Mouse (Mus musculus) forebrain, embryonic 12.5 days (tissue): ENCODE results near the gene Slc10a1. TPM values are rescaled to one million over a fixed set of nuclear protein-coding genes. Genes with fewer than 3 reads are reported as not detected.
A peak's percentile ranks its signal among the peaks of the same experiment; 100 is the strongest.
"Not testable (repeated sequence)": the region's sequence is repeated elsewhere in the genome, so short reads cannot be mapped to it uniquely, and the experiment has no call there.

Experiments
- ATAC-seq: fragments of 200-750 bp; cut with Nextera tagmentation; 2 replicates; pipeline ENCODE4 v1.8.0; 2017; ENCODE audit warnings: moderate TSS enrichment; ENCODE audit not compliant: low FRiP score
- H3K27ac ChIP-seq: fragments of 300-500 bp; sonication (generic); 2 replicates; pipeline ENCODE4 v1.5.1; 2016; ENCODE audit warnings: mild to moderate bottlenecking
- H3K27me3 ChIP-seq: fragments of 300-500 bp; sonication (generic); 2 replicates; pipeline ENCODE4 v1.6.1; 2016; ENCODE audit warnings: mild to moderate bottlenecking
- H3K36me3 ChIP-seq: fragments of 300-500 bp; sonication (generic); replicated peaks from 2 replicates; pipeline ENCODE4 v1.6.1; 2016; ENCODE audit warnings: mild to moderate bottlenecking
- H3K4me1 ChIP-seq: fragments of 300-500 bp; sonication (generic); 2 replicates; pipeline ENCODE4 v1.6.1; 2016
- H3K4me2 ChIP-seq: fragments of 300-500 bp; sonication (generic); 2 replicates; pipeline ENCODE4 v1.6.1; 2016; ENCODE audit warnings: mild to moderate bottlenecking, moderate library complexity
- H3K4me3 ChIP-seq: fragments of 300-500 bp; sonication (generic); replicated peaks from 2 replicates; pipeline ENCODE4 v1.5.1; 2016; ENCODE audit warnings: mild to moderate bottlenecking
- H3K9ac ChIP-seq: fragments of 300-500 bp; sonication (generic); 2 replicates; pipeline ENCODE4 v1.6.1; 2016; ENCODE audit warnings: mild to moderate bottlenecking
- H3K9me3 ChIP-seq: fragments of 300-500 bp; sonication (generic); 2 replicates; pipeline ENCODE4 v1.6.1; 2016
- WGBS: fragments of 180-500 bp; shearing (Covaris S2); methylation state at CpG from one replicate; pipeline ENCODE4 v1.1.7; 2016; 5-methylcytosine and 5-hydroxymethylcytosine counted together
- polyA plus RNA-seq: library from polyadenylated mRNA; unstranded; fragments of >200 nt; fragmentation: Nextera tagmentation; extraction: Ambion mirVana; gene quantifications from 2 replicates; pipeline ENCODE4 v1.2.1, GENCODE M21; 2016

Slc10a1 gene
- polyA plus RNA-seq, 1 experiment from 2014 or later, result 1.4 TPM

DNA sequence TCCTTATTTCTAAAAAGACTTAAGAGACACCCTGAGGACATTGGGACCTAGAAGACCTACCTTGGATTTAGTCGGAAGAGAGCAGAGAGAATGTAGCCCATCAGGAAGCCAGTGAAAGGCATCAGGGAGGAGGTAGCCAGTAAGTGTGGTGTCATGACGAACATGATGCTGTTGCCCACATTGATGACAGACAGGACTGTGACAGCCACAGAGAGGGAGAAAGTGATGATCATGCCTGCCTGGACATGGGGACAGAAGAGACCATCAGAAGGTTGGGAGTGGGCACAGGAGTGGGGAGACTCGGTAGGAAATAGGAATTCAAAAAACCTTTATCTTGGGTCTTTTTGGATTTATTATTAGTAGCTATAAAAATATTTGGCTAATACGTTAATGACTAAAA, 10.5 kb downstream of the Slc10a1 start:
- H3K36me3 ChIP-seq, result peaks cover 63% of the 10 kb centered on the region
- H3K4me2 ChIP-seq, result no peak overlapping the region
- no peak overlapping the region for H3K9ac ChIP-seq
- H3K9me3 ChIP-seq, result no peaks in the 10 kb centered on the region
- no peak overlapping the region for H3K27ac ChIP-seq
- no peak for ATAC-seq
- no peak overlapping the region for H3K4me3 ChIP-seq
- 86% methylated on average over 4 of the region's 4 CpGs for WGBS
- no peaks in the 10 kb centered on the region for H3K27me3 ChIP-seq
- no peaks in the 10 kb centered on the region for H3K4me1 ChIP-seq

DNA sequence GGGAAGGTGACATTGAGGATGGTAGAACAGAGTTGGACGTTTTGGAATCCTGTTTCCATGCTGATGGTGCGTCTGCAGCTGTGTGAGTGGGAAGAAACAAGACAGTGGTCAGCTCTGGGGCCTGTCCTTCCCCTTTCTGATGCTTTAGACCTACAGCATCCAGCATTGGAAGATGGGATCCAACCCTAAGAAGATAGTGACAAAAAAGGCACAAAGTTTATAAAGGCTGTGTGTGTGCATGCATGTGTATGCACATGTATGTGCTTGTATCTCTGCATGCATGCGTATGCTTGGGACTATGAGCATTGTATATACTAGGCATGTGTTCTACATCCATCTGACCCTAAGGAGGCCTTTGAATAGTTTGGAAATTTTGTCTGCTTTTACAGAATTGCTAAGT, 12.5 kb downstream of the Slc10a1 start:
- Histone ChIP-seq H3K4me3 (no peak overlapping the region), H3K27ac (no peak overlapping the region), H3K9ac (no peak overlapping the region), H3K9me3 (no peaks in the 10 kb centered on the region), H3K36me3 (peaks cover 83% of the 10 kb centered on the region), H3K27me3 (no peaks in the 10 kb centered on the region), H3K4me2 (no peak overlapping the region), H3K4me1 (no peaks in the 10 kb centered on the region)
- 92% methylated on average over 3 of the region's 3 CpGs for WGBS
- no peak for ATAC-seq

DNA sequence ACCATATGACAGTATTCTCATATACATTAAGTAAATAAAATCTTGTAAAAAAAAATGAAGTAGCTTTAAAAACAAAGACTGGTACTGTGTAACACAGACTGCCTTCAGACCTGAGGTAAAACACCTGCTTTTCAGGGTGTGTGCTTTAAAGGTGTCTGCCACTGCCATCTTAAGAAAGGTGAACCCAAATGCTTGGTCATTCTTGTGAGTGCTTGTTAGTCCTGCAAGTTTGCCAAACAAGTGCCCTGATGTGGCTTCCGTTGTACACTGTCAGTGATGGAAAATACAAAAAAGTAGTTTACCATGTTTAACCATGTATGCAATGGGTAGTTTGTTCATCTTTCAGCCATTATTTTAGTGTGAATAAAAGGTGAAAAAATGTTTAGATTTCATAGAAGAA, 16.0 kb downstream of the Slc10a1 start:
- Histone ChIP-seq H3K27ac (no peak overlapping the region), H3K9ac (no peak overlapping the region), H3K9me3 (no peaks in the 10 kb centered on the region), H3K4me1 (no peaks in the 10 kb centered on the region), H3K27me3 (no peaks in the 10 kb centered on the region), H3K4me3 (no peak overlapping the region), H3K4me2 (no peak overlapping the region), H3K36me3 (peaks cover 88% of the 10 kb centered on the region)
- ATAC-seq, result no peak
- 100% methylated on average over 1 of the region's 1 CpGs for WGBS

GRCm38 (mm10) chr12:80951640-80952219, 16.8 kb downstream of the Slc10a1 start:
- Histone ChIP-seq H3K4me2 (no peak overlapping the region), H3K9ac (no peak overlapping the region), H3K4me1 (peaks cover 8% of the 10 kb centered on the region), H3K27me3 (no peaks in the 10 kb centered on the region), H3K9me3 (no peaks in the 10 kb centered on the region), H3K27ac (no peak overlapping the region), H3K4me3 (no peak overlapping the region), H3K36me3 (peaks cover 88% of the 10 kb centered on the region)
- no peak for ATAC-seq
- WGBS, result 97% methylated on average over 3 of the region's 3 CpGs

DNA sequence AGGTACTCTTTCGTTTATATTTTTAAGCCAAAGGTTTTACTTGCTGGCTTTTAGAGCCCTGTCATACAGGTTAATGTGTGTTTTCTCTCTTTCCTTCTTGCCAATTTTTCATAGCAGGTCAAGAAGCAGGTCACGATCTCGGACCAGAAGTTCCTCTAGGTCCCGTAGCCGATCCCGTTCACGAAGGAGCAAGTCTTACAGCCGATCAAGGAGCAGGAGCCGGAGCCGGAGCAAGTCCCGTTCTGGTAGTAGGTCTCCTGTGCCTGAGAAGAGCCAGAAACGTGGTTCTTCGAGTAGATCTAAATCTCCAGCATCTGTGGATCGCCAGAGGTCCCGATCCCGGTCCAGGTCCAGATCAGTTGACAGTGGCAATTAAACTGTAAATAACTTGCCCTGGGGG, 18.9 kb downstream of the Slc10a1 start:
- H3K4me2 ChIP-seq, H3K27ac ChIP-seq, H3K9me3 ChIP-seq, H3K4me3 ChIP-seq, ATAC-seq, H3K27me3 ChIP-seq, H3K9ac ChIP-seq: not testable (repeated sequence)
- peaks cover 12% of the 10 kb centered on the region for H3K4me1 ChIP-seq
- H3K36me3 ChIP-seq, result peaks cover 67% of the 10 kb centered on the region
- 98% methylated on average over 16 of the region's 16 CpGs for WGBS

- H3K4me1 ChIP-seq, result peaks cover 12% of the 10 kb centered on the region
- H3K4me3 ChIP-seq, result no peak overlapping the region
- H3K36me3 ChIP-seq, result peaks cover 54% of the 10 kb centered on the region
- ATAC-seq, result no peak
- no peak overlapping the region for H3K9ac ChIP-seq
- no peaks in the 10 kb centered on the region for H3K27me3 ChIP-seq
- WGBS, result 96% methylated on average over 18 of the region's 18 CpGs
- H3K4me2 ChIP-seq, result no peak overlapping the region
- no peaks in the 10 kb centered on the region for H3K9me3 ChIP-seq
- no peak overlapping the region for H3K27ac ChIP-seq
Observed at GRCm38 (mm10) chr12:80948202-80948601, 20.3 kb downstream of the Slc10a1 start.

GRCm38 (mm10) chr12:80945996-80946355, 22.5 kb downstream of the Slc10a1 start:
- Histone ChIP-seq H3K4me1 (peaks cover 12% of the 10 kb centered on the region), H3K4me2 (peak overlapping the region; percentile 74), H3K4me3 (peak overlapping the region; percentile 99), H3K9ac (peak overlapping the region; percentile 93), H3K27ac (peak overlapping the region; percentile 93), H3K36me3 (peaks cover 32% of the 10 kb centered on the region), H3K27me3 (no peaks in the 10 kb centered on the region), H3K9me3 (no peaks in the 10 kb centered on the region)
- under 1% methylated on average over 39 of the region's 47 CpGs for WGBS
- peak; percentile 96 for ATAC-seq

DNA sequence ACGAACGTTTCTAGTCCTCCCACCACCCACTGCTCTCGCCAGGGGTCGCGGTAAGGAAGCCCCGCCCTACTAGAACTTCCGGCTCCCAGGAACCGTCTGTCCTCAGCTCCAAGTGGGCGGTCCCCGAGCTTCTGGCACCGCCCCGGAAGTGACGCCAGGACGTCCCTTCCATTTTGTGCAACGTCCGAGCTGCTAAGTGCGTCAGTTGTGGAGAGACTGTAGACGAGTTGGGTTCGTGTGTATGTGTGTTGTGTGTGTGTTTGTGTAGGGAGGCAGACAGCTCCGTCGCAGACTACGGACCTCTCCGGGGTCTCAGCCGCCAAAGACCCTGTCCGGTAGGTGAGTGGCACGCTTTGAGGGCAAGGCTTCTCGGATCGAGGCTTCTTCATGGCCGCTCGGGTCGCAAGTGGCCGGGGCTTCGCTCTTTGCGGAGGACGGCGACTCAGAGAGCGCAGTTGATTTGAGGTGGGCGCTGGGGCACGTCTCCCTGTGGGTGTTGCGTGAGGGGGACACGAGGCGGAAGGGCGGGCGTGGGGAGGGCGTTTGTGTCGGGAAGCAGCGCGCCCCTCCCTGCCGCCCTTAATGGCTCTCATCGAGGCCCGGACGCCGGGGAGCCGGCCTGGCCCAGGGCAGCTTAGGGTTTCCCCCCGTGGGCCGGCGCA, 23.0 kb downstream of the Slc10a1 start, which contains the start of gene Srsf5:
TSS of gene Srsf5 (plus strand) at position 171 of the 662 bp plus-strand sequence.
- peak; percentile 94 for ATAC-seq
- WGBS, result under 1% methylated on average over 47 of the region's 57 CpGs
- H3K4me3 ChIP-seq, result peak within 1 kb of the TSS; percentile 99

DNA sequence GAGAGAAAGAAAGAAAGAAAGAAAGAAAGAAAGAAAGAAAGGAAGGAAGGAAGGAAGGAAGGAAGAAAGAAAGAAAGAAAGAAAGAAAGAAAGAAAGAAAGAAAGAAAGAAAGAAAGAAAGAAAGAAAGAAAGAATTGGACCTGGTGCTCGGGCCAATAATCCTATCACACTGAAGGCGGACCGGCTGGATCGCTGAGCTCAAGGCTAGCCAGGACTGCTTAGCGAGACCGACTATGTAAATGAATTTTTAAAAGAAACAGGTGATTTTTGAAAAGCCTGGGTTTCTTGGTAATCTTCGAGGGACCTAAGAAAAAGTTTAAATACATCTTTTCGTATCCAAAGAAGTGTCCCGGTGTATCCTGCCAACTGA, 23.6 kb downstream of the Slc10a1 start:
- 2% methylated on average over 9 of the region's 9 CpGs for WGBS

More for the DNA sequence above, 23.0 kb downstream of the Slc10a1 start, which contains the start of gene Srsf5:
- Histone ChIP-seq H3K36me3 (peaks cover 27% of the 10 kb centered on the region), H3K27ac (peak within 1 kb of the TSS; percentile 93), H3K4me1 (peaks cover 12% of the 10 kb centered on the region), H3K9ac (peak within 1 kb of the TSS; percentile 93), H3K27me3 (no peaks in the 10 kb centered on the region), H3K4me2 (peak within 1 kb of the TSS; percentile 74), H3K9me3 (no peaks in the 10 kb centered on the region)

GRCm38 (mm10) chr12:80944204-80944603, 24.3 kb downstream of the Slc10a1 start:
- WGBS, result 91% methylated on average over 4 of the region's 4 CpGs

More for the DNA sequence above, 23.6 kb downstream of the Slc10a1 start:
- H3K4me2 ChIP-seq, result peak overlapping the region; percentile 44
- H3K27me3 ChIP-seq, H3K9me3 ChIP-seq: not testable (repeated sequence)
- H3K36me3 ChIP-seq, result peaks cover 26% of the 10 kb centered on the region
- ATAC-seq, result peak; percentile 27
- peak overlapping the region; percentile 60; the same call in 1 of the 2 replicates for H3K27ac ChIP-seq
- H3K4me3 ChIP-seq, result peak overlapping the region; percentile 99
- peaks cover 12% of the 10 kb centered on the region for H3K4me1 ChIP-seq
- peak overlapping the region; percentile 44; the same call in 1 of the 2 replicates for H3K9ac ChIP-seq

DNA sequence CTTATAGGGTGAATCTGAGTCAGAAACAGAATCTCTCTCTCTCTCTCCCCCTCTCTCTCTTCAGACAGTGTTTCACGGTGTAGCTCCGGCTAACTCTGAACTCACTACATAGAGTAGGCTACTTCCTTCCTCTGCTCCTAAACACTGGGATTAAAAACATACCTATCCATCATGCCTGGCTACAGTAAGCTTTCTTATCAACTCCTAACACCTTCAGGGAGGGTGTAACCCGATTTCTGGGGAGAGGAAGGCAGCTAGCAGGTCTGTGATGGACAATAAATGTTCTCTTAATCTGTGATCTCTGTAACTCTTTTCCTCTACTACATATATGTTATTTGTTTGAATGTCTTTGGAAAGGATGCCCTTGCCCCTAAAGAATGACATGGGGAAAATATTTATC, 25.1 kb downstream of the Slc10a1 start:
- Histone ChIP-seq H3K36me3 (peaks cover 15% of the 10 kb centered on the region), H3K9me3 (no peaks in the 10 kb centered on the region), H3K27me3 (no peaks in the 10 kb centered on the region), H3K4me1 (peaks cover 12% of the 10 kb centered on the region), H3K9ac (no peak overlapping the region), H3K4me2 (no peak overlapping the region), H3K4me3 (no peak overlapping the region), H3K27ac (no peak overlapping the region)
- no peak for ATAC-seq
- WGBS, result 88% methylated on average over 3 of the region's 3 CpGs

More at GRCm38 (mm10) chr12:80944204-80944603, 24.3 kb downstream of the Slc10a1 start:
- H3K27me3 ChIP-seq, result no peaks in the 10 kb centered on the region
- H3K36me3 ChIP-seq, result peaks cover 21% of the 10 kb centered on the region
- no peak overlapping the region for H3K27ac ChIP-seq
- no peaks in the 10 kb centered on the region for H3K9me3 ChIP-seq
- no peak for ATAC-seq
- no peak overlapping the region for H3K4me2 ChIP-seq
- peaks cover 12% of the 10 kb centered on the region for H3K4me1 ChIP-seq
- H3K9ac ChIP-seq, result no peak overlapping the region
- H3K4me3 ChIP-seq, result no peak overlapping the region

GRCm38 (mm10) chr12:80941886-80942285, 26.6 kb downstream of the Slc10a1 start:
- Histone ChIP-seq H3K4me3 (no peak overlapping the region), H3K9ac (no peak overlapping the region), H3K4me2 (no peak overlapping the region), H3K27ac (no peak overlapping the region), H3K9me3 (no peaks in the 10 kb centered on the region), H3K36me3 (peaks cover 2% of the 10 kb centered on the region; the same call in 1 of the 2 replicates), H3K4me1 (peaks cover 6% of the 10 kb centered on the region), H3K27me3 (no peaks in the 10 kb centered on the region)
- WGBS, result 96% methylated on average over 3 of the region's 3 CpGs
- no peak for ATAC-seq

DNA sequence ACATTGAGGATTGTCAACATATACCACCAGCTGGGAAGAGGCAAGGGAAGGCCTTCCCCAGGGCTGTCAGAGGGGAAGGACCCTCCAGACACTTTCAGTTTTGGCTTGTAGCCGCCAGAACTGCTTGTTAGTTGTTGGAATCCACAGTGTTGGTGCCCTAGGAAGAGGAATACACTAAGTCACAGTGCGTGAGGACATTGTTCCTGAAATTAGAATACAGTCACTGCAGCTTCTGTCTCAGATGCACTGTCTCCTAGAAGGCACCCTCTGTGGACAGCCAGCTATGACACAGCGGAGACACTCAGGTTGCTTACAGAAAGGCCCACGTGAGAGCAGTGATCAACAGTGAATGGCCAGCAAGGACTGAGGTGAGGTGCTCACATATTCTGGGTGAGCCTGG, 29.3 kb downstream of the Slc10a1 start:
- ATAC-seq, result no peak
- WGBS, result 77% methylated on average over 4 of the region's 4 CpGs
- no peaks in the 10 kb centered on the region for H3K27me3 ChIP-seq

More for the DNA sequence above, 29.3 kb downstream of the Slc10a1 start:
- Histone ChIP-seq H3K4me2 (no peak overlapping the region), H3K9ac (no peak overlapping the region), H3K36me3 (no peaks in the 10 kb centered on the region), H3K4me3 (no peak overlapping the region), H3K9me3 (no peaks in the 10 kb centered on the region), H3K4me1 (no peaks in the 10 kb centered on the region), H3K27ac (no peak overlapping the region)
